ENCODE assay signal across 15 mouse cellular contexts in genomic region chr8:83323056-83323455, GRCm38 (mm10). TPM values are rescaled to one million over a fixed set of nuclear protein-coding genes. Genes with fewer than 3 reads are reported as not detected.
DNase-seq lines count a peak whose midpoint lies in the region; ATAC-seq and TF ChIP-seq lines count a peak whose summit lies in the region.
"Had no signal": no experiment of that assay in that cellular context is flagged by ENCODE, and none has a peak within 500 bp of the region (broad histone marks: within the 10 kb centered on the region; RNA-seq: fewer than 3 reads in every experiment).

No protein-coding gene starts in this region.

- no peaks in the 10 kb centered on the region for H3K27me3 ChIP-seq in kidney, postnatal 0 days (ENCODE audit: insufficient read depth, low read length)
- no peaks in the 10 kb centered on the region for H3K27me3 ChIP-seq in kidney, embryonic 15.5 days
- H3K27me3 ChIP-seq in ES-Bruce4 (ENCODE audit: control insufficient read depth, insufficient read depth, low read length, poor library complexity, severe bottlenecking) = no peaks in the 10 kb centered on the region
- no peaks in the 10 kb centered on the region for H3K27me3 ChIP-seq in liver, embryonic 14.5 days (ENCODE audit: control insufficient read depth, insufficient read depth, low read length)
- no peaks in the 10 kb centered on the region for H3K27me3 ChIP-seq in kidney, adult 2 months (replicated peaks; ENCODE audit: control insufficient read depth, insufficient read depth, low read length)
- no peaks in the 10 kb centered on the region for H3K27me3 ChIP-seq in kidney, embryonic 14.5 days (ENCODE audit: control insufficient read depth, insufficient read depth, low read length)
- H3K27me3 ChIP-seq: embryonic facial prominence, embryonic 12.5 days; hindbrain, embryonic 12.5 days had no signal

- H3K4me3 ChIP-seq in kidney, postnatal 0 days (replicated peaks; ENCODE audit: low read depth, low read length) = no peak overlapping the region
- no peak overlapping the region for H3K4me3 ChIP-seq in kidney, embryonic 15.5 days (replicated peaks)
- no peak overlapping the region for H3K4me3 ChIP-seq in ES-Bruce4 (ENCODE audit: low read depth, low read length)
- no peak overlapping the region for H3K4me3 ChIP-seq in bone marrow, adult 2 months (replicated peaks; ENCODE audit: control insufficient read depth, low read depth, low read length)
- no peak overlapping the region for H3K4me3 ChIP-seq in liver, embryonic 14.5 days (ENCODE audit: insufficient read depth in 1 of 2, low read depth in 2 of 2, low read length in 2 of 2)
- no peak overlapping the region for H3K4me3 ChIP-seq in kidney, adult 2 months (ENCODE audit: insufficient read depth, low read depth, low read length)
- no peak overlapping the region for H3K4me3 ChIP-seq in kidney, embryonic 14.5 days (ENCODE audit: low read length)
- H3K4me3 ChIP-seq: embryonic facial prominence, embryonic 12.5 days; hindbrain, embryonic 12.5 days had no signal

- no peak overlapping the region for H3K27ac ChIP-seq in kidney, postnatal 0 days
- H3K27ac ChIP-seq in kidney, embryonic 15.5 days = no peak overlapping the region
- H3K27ac ChIP-seq in ES-Bruce4 (ENCODE audit: insufficient read depth, low read length) = no peak overlapping the region
- H3K27ac ChIP-seq in bone marrow, adult 2 months (ENCODE audit: control insufficient read depth, insufficient read depth, low read depth, low read length, poor library complexity) = no peak overlapping the region
- H3K27ac ChIP-seq in liver, embryonic 14.5 days = no peak overlapping the region
- no peak overlapping the region for H3K27ac ChIP-seq in kidney, adult 2 months (ENCODE audit: insufficient read depth, low read depth, low read length)
- no peak overlapping the region for H3K27ac ChIP-seq in kidney, embryonic 14.5 days (ENCODE audit: low read depth, low read length)
- H3K27ac ChIP-seq: embryonic facial prominence, embryonic 12.5 days; hindbrain, embryonic 12.5 days had no signal

- DNase-seq in kidney, postnatal 0 days (ENCODE audit: low spot score) = no peak
- no peak for DNase-seq in liver, embryonic 14.5 days (ENCODE audit: low read depth in 3 of 3, low spot score in 3 of 3)
- DNase-seq in kidney, adult 2 months = no peak
- no peak for DNase-seq in adrenal gland, adult 18-20 months (ENCODE audit: low spot score in 2 of 2)
- DNase-seq: kidney, postnatal 25 days; lung, postnatal 10 days had no signal

- 88% methylated on average over 2 of the region's 2 CpGs for WGBS in kidney, postnatal 0 days
- WGBS in kidney, embryonic 15.5 days = 81% methylated on average over 2 of the region's 2 CpGs
- 79% methylated on average over 2 of the region's 2 CpGs for WGBS in bone marrow, adult 2 months
- 34% methylated on average over 2 of the region's 2 CpGs for WGBS in liver, embryonic 14.5 days (ENCODE audit: insufficient replicate concordance)
- WGBS in kidney, adult 2 months = 93% methylated on average over 2 of the region's 2 CpGs
- WGBS in kidney, embryonic 14.5 days = 90% methylated on average over 2 of the region's 2 CpGs

- H3K9ac ChIP-seq in kidney, postnatal 0 days (ENCODE audit: low read depth, low read length) = no peak overlapping the region
- no peak overlapping the region for H3K9ac ChIP-seq in kidney, embryonic 15.5 days
- H3K9ac ChIP-seq in ES-Bruce4 (ENCODE audit: low read depth, poor library complexity, severe bottlenecking) = no peak overlapping the region
- H3K9ac ChIP-seq in liver, embryonic 14.5 days (replicated peaks) = no peak overlapping the region
- no peak overlapping the region for H3K9ac ChIP-seq in kidney, embryonic 14.5 days (ENCODE audit: low read depth, low read length)
- H3K9ac ChIP-seq: embryonic facial prominence, embryonic 12.5 days; hindbrain, embryonic 12.5 days had no signal

- H3K36me3 ChIP-seq in kidney, postnatal 0 days (ENCODE audit: insufficient read depth, low read length) = peaks cover 37% of the 10 kb centered on the region
- H3K36me3 ChIP-seq in kidney, embryonic 15.5 days = peaks cover 46% of the 10 kb centered on the region
- no peaks in the 10 kb centered on the region for H3K36me3 ChIP-seq in ES-Bruce4 (ENCODE audit: control insufficient read depth, insufficient read depth, low read length, poor library complexity, severe bottlenecking)
- H3K36me3 ChIP-seq in liver, embryonic 14.5 days (replicated peaks; ENCODE audit: control insufficient read depth, insufficient read depth, low read depth) = peaks cover 5% of the 10 kb centered on the region
- H3K36me3 ChIP-seq in kidney, adult 2 months (ENCODE audit: control insufficient read depth, insufficient read depth, low read length) = no peaks in the 10 kb centered on the region; the same call in 1 of the 2 replicates
- H3K36me3 ChIP-seq in kidney, embryonic 14.5 days (ENCODE audit: control insufficient read depth, insufficient read depth, low read length) = peaks cover 35% of the 10 kb centered on the region

- H3K4me1 ChIP-seq in kidney, postnatal 0 days (replicated peaks; ENCODE audit: insufficient read depth, low read length) = no peaks in the 10 kb centered on the region
- H3K4me1 ChIP-seq in kidney, embryonic 15.5 days = no peaks in the 10 kb centered on the region
- H3K4me1 ChIP-seq in ES-Bruce4 (ENCODE audit: control insufficient read depth, insufficient read depth, low read length) = no peaks in the 10 kb centered on the region
- no peaks in the 10 kb centered on the region for H3K4me1 ChIP-seq in bone marrow, adult 2 months (ENCODE audit: control insufficient read depth, insufficient read depth, low read length)
- peaks cover 0 to 2% of the 10 kb centered on the region in 2 experiments; a peak in 1 of 4 replicates for H3K4me1 ChIP-seq in liver, embryonic 14.5 days (replicated peaks; ENCODE audit: control insufficient read depth in 2 of 2, insufficient read depth in 2 of 2, low read length in 1 of 2)
- H3K4me1 ChIP-seq in kidney, adult 2 months (ENCODE audit: control insufficient read depth, insufficient read depth, low read length) = no peaks in the 10 kb centered on the region
- no peaks in the 10 kb centered on the region for H3K4me1 ChIP-seq in kidney, embryonic 14.5 days (ENCODE audit: control insufficient read depth, insufficient read depth, low read length)
- H3K4me1 ChIP-seq: hindbrain, embryonic 12.5 days had no signal

- no peak for TF ChIP-seq EP300 in ES-Bruce4 (IDR thresholded peaks at IDR 0.05; ENCODE audit: insufficient read depth, low read depth, low read length)
- TF ChIP-seq EP300 in liver, embryonic 14.5 days (IDR thresholded peaks at IDR 0.05; ENCODE audit: low read depth) = no peak

- TF ChIP-seq CTCF in kidney, postnatal 0 days (IDR thresholded peaks at IDR 0.05; ENCODE audit: low read depth) = peak; percentile 39; the same call in 1 of the 2 replicates
- TF ChIP-seq CTCF in ES-Bruce4 (IDR thresholded peaks at IDR 0.05; ENCODE audit: low read depth, low read length) = peak; percentile 57
- peak; percentile 23; the same call in 1 of the 2 replicates for TF ChIP-seq CTCF in bone marrow, adult 2 months (IDR thresholded peaks at IDR 0.05; ENCODE audit: control insufficient read depth, insufficient read depth, low read length)
- peak; percentile 65 for TF ChIP-seq CTCF in liver, embryonic 14.5 days (IDR thresholded peaks at IDR 0.05; ENCODE audit: low read depth)
- TF ChIP-seq CTCF in kidney, adult 2 months (conservative IDR thresholded peaks at IDR 0.05; ENCODE audit: insufficient read depth, insufficient read length, low read depth, low read length) = no peak

- TF ChIP-seq POLR2A in ES-Bruce4 (IDR thresholded peaks at IDR 0.05; ENCODE audit: insufficient read depth, low read length) = no peak
- no peak for TF ChIP-seq POLR2A in bone marrow, adult 2 months (IDR thresholded peaks at IDR 0.05; ENCODE audit: borderline replicate concordance, control insufficient read depth, low read depth, low read length)
- no peak for TF ChIP-seq POLR2A in kidney, adult 2 months (IDR thresholded peaks at IDR 0.05; ENCODE audit: low read depth, low read length)

- H3K4me2 ChIP-seq in kidney, postnatal 0 days (ENCODE audit: low read length) = no peak overlapping the region
- H3K4me2 ChIP-seq in kidney, embryonic 15.5 days = no peak overlapping the region
- no peak overlapping the region for H3K4me2 ChIP-seq in liver, embryonic 14.5 days (ENCODE audit: low read depth)
- H3K4me2 ChIP-seq in kidney, embryonic 14.5 days (replicated peaks; ENCODE audit: low read depth, low read length) = no peak overlapping the region
- H3K4me2 ChIP-seq: embryonic facial prominence, embryonic 12.5 days; hindbrain, embryonic 12.5 days had no signal

- no peaks in the 10 kb centered on the region for H3K9me3 ChIP-seq in kidney, postnatal 0 days (replicated peaks; ENCODE audit: low read length)
- H3K9me3 ChIP-seq in kidney, embryonic 15.5 days (replicated peaks) = no peaks in the 10 kb centered on the region
- no peaks in the 10 kb centered on the region for H3K9me3 ChIP-seq in ES-Bruce4 (replicated peaks; ENCODE audit: control insufficient read depth, insufficient read depth, low read length, poor library complexity, severe bottlenecking)
- no peaks in the 10 kb centered on the region for H3K9me3 ChIP-seq in liver, embryonic 14.5 days (ENCODE audit: control insufficient read depth, low read length)
- H3K9me3 ChIP-seq in kidney, embryonic 14.5 days (ENCODE audit: control insufficient read depth, low read length) = no peaks in the 10 kb centered on the region
- H3K9me3 ChIP-seq: embryonic facial prominence, embryonic 12.5 days; hindbrain, embryonic 12.5 days had no signal

- ATAC-seq in kidney, postnatal 0 days (replicated peaks; ENCODE audit: low FRiP score, low read depth) = no peak
- no peak for ATAC-seq in kidney, embryonic 15.5 days (replicated peaks; ENCODE audit: low FRiP score)
- ATAC-seq in liver, embryonic 14.5 days (ENCODE audit: insufficient read depth) = peak; percentile 79
- no peak for ATAC-seq in kidney, embryonic 14.5 days (ENCODE audit: low FRiP score, low TSS enrichment)

RNA-seq across cellular contexts. Expression of gene Elmod2, which starts 9.2 kb away (rescaled TPM):
- polyA plus RNA-seq in kidney, postnatal 0 days (2015; fragmentation: Nextera tagmentation; extraction: Ambion mirVana) = 10.4 and 10.9 TPM in 2 replicates
- 16.3 TPM in 2 replicates for polyA plus RNA-seq in kidney, embryonic 15.5 days (2015; fragmentation: Nextera tagmentation; extraction: Ambion mirVana)
- polyA plus RNA-seq in ES-Bruce4 (2011; ENCODE audit: insufficient read depth, insufficient read length, low read depth, missing spikeins) = 21.7 and 23.3 TPM in 2 replicates
- 2.9 and 4.3 TPM in 2 replicates for polyA plus RNA-seq in bone marrow, adult 2 months (2011; ENCODE audit: insufficient read depth, insufficient read length, low replicate concordance, missing spikeins)
- polyA plus RNA-seq in liver, embryonic 14.5 days (2012; rRNA removed) = 2.1 and 2.9 TPM in 2 replicates
- 6.3 and 6.6 TPM in 2 replicates for polyA plus RNA-seq in liver, embryonic 14.5 days (2014; fragmentation: Nextera tagmentation; extraction: Ambion mirVana)
- polyA plus RNA-seq in kidney, adult 2 months (2012; rRNA removed) = 3.6 and 4.1 TPM in 2 replicates
- polyA plus RNA-seq in kidney, embryonic 14.5 days (2014; fragmentation: Nextera tagmentation; extraction: Ambion mirVana) = 8.0 and 17.7 TPM in 2 replicates
- total RNA-seq in adrenal gland, adult 18-20 months (2021) = 10 to 100 TPM; 21.2 to 25.9 TPM

RNA-seq across cellular contexts. Expression of gene Mgat4d, which starts 25.2 kb away (rescaled TPM):
- not detected in 2 replicates for polyA plus RNA-seq in kidney, postnatal 0 days (2015; fragmentation: Nextera tagmentation; extraction: Ambion mirVana)
- not detected in 2 replicates for polyA plus RNA-seq in kidney, embryonic 15.5 days (2015; fragmentation: Nextera tagmentation; extraction: Ambion mirVana)
- polyA plus RNA-seq in ES-Bruce4 (2011; ENCODE audit: insufficient read depth, insufficient read length, low read depth, missing spikeins) = not detected in 2 replicates
- not detected in 2 replicates for polyA plus RNA-seq in bone marrow, adult 2 months (2011; ENCODE audit: insufficient read depth, insufficient read length, low replicate concordance, missing spikeins)
- not detected in 2 replicates for polyA plus RNA-seq in liver, embryonic 14.5 days (2012; rRNA removed)
- polyA plus RNA-seq in liver, embryonic 14.5 days (2014; fragmentation: Nextera tagmentation; extraction: Ambion mirVana) = not detected in 2 replicates
- not detected in 2 replicates for polyA plus RNA-seq in kidney, adult 2 months (2012; rRNA removed)
- not detected in 2 replicates for polyA plus RNA-seq in kidney, embryonic 14.5 days (2014; fragmentation: Nextera tagmentation; extraction: Ambion mirVana)
- not detected for total RNA-seq in adrenal gland, adult 18-20 months (2021)
- total RNA-seq: left cerebral cortex, postnatal 14 days; monocyte, adult 5-6 weeks had no signal
- polyA plus RNA-seq: embryonic facial prominence, embryonic 12.5 days; hindbrain, embryonic 12.5 days; spleen, adult 2 months had no signal

RNA-seq across cellular contexts. Expression of gene Ucp1, which starts 32.9 kb away (rescaled TPM):
- polyA plus RNA-seq in kidney, postnatal 0 days (2015; fragmentation: Nextera tagmentation; extraction: Ambion mirVana) = 0.07 TPM in 1 of 2 replicates, not detected in the other
- polyA plus RNA-seq in kidney, embryonic 15.5 days (2015; fragmentation: Nextera tagmentation; extraction: Ambion mirVana) = not detected in 2 replicates
- polyA plus RNA-seq in ES-Bruce4 (2011; ENCODE audit: insufficient read depth, insufficient read length, low read depth, missing spikeins) = not detected in 2 replicates
- polyA plus RNA-seq in bone marrow, adult 2 months (2011; ENCODE audit: insufficient read depth, insufficient read length, low replicate concordance, missing spikeins) = not detected in 2 replicates
- polyA plus RNA-seq in liver, embryonic 14.5 days (2012; rRNA removed) = not detected in 2 replicates
- not detected in 2 replicates for polyA plus RNA-seq in liver, embryonic 14.5 days (2014; fragmentation: Nextera tagmentation; extraction: Ambion mirVana)
- 255 and 374 TPM in 2 replicates for polyA plus RNA-seq in kidney, adult 2 months (2012; rRNA removed)
- 0.19 TPM in 1 of 2 replicates, not detected in the other for polyA plus RNA-seq in kidney, embryonic 14.5 days (2014; fragmentation: Nextera tagmentation; extraction: Ambion mirVana)
- 1,000 to 10,000 TPM in 1 of 2 experiments, 100 to 1,000 TPM in 1; 986 to 1,893 TPM for total RNA-seq in adrenal gland, adult 18-20 months (2021)
- total RNA-seq: left cerebral cortex, postnatal 14 days; monocyte, adult 5-6 weeks had no signal
- polyA plus RNA-seq: embryonic facial prominence, embryonic 12.5 days had no signal

Comparison
In these comparisons a context has a peak if more than half of its experiments do, and no peak if none do; other contexts are left out.
1. RNA of gene Ucp1, which starts 32.9 kb away (polyA plus RNA-seq): 255 to 374 TPM in kidney, adult 2 months; not detected in ES-Bruce4, 0.07 TPM in kidney, postnatal 0 days, 0.19 TPM in kidney, embryonic 14.5 days, not detected in kidney, embryonic 15.5 days, not detected in liver, embryonic 14.5 days and not detected in bone marrow, adult 2 months; every median in the first group is over 100 times any median in the second.